Mouse (Mus musculus) mammary gland, adult 2 months (tissue): Measurements from ENCODE around the gene Zc3h12b. TPM values are rescaled to one million over a fixed set of nuclear protein-coding genes. Genes with fewer than 3 reads are reported as not detected.

Experiments
- polyA plus RNA-seq: library from polyadenylated mRNA; depleted of rRNA; stranded (reverse); fragments of >200 nt; gene quantifications from 2 replicates; pipeline ENCODE4 v1.2.3, GENCODE M21; 2012; ENCODE audit warnings: low replicate concordance; rRNA removed

The Zc3h12b gene
- 0.35 and 0.80 TPM in 2 replicates for polyA plus RNA-seq

GRCm38 (mm10) chrX:95711227-95712111 lies at the start of gene Zc3h12b:
Zc3h12b (plus strand) TSS chrX:95711678.

GRCm38 (mm10) chrX:95956497-95957293 lies 245.2 kb downstream of the Zc3h12b start, which contains the start of gene Las1l:
Las1l (minus strand) TSS chrX:95956962.

Other genes with a start within 250 kb of the Zc3h12b start
- gene Asb12, start 153.7 kb upstream of the Zc3h12b start, polyA plus RNA-seq, result 0.57 and 23.9 TPM in 2 replicates
- not detected in 2 replicates for gene Pfn5, start 153.6 kb upstream of the Zc3h12b start, polyA plus RNA-seq
- 0.96 and 1.6 TPM in 2 replicates for gene Zc4h2, start 53.2 kb upstream of the Zc3h12b start, polyA plus RNA-seq
- gene Las1l, start 245.3 kb downstream of the Zc3h12b start, polyA plus RNA-seq, result 6.5 and 9.5 TPM in 2 replicates